Mouse (Mus musculus) limb, embryonic 10.5 days (tissue): ENCODE results near the gene Epp13. TPM values are rescaled to one million over a fixed set of nuclear protein-coding genes. Genes with fewer than 3 reads are reported as not detected.
A peak's percentile ranks its signal among the peaks of the same experiment; 100 is the strongest.
"Not testable (repeated sequence)": the region's sequence is repeated elsewhere in the genome, so short reads cannot be mapped to it uniquely, and the experiment has no call there.

Experiments used
- DNase-seq: peaks from one replicate; pipeline ENCODE4 v3.0.0-alpha.2; 2017; ENCODE audit warnings: low spot score
- H3K27ac ChIP-seq: fragments of 300-500 bp; sonication (generic); 2 replicates; pipeline ENCODE4 v1.5.1; 2016; ENCODE audit warnings: mild to moderate bottlenecking
- H3K27me3 ChIP-seq: fragments of 300-500 bp; sonication (generic); 2 replicates; pipeline ENCODE4 v1.6.1; 2016; ENCODE audit warnings: low read depth, mild to moderate bottlenecking; ENCODE audit not compliant: poor library complexity, severe bottlenecking
- H3K36me3 ChIP-seq: fragments of 300-500 bp; sonication (generic); 2 replicates; pipeline ENCODE4 v1.6.1; 2016; ENCODE audit warnings: mild to moderate bottlenecking, moderate library complexity
- H3K4me1 ChIP-seq: fragments of 300-500 bp; sonication (generic); 2 replicates; pipeline ENCODE4 v1.6.1; 2016
- H3K4me3 ChIP-seq: fragments of 300-500 bp; sonication (generic); 2 replicates; pipeline ENCODE4 v1.5.1; 2016; ENCODE audit warnings: mild to moderate bottlenecking, moderate library complexity
- H3K9me3 ChIP-seq: fragments of 300-500 bp; sonication (generic); replicated peaks from 2 replicates; pipeline ENCODE4 v1.6.1; 2016; ENCODE audit warnings: mild to moderate bottlenecking
- WGBS: fragments of 180-500 bp; shearing (Covaris S2); methylation state at CpG from one replicate; pipeline ENCODE4 v1.1.7; 2016; 5-methylcytosine and 5-hydroxymethylcytosine counted together
- polyA plus RNA-seq: library from polyadenylated mRNA; unstranded; fragments of >200 nt; fragmentation: Nextera tagmentation; extraction: Ambion mirVana; gene quantifications from 2 replicates; pipeline ENCODE4 v1.2.1, GENCODE M21; 2016

Gene Epp13
- polyA plus RNA-seq, 1 experiment from 2014 or later: not detected

GRCm38 (mm10) chr7:6291121-6291520 is 38.6 kb downstream of the Epp13 start:
- not testable (repeated sequence) for H3K27me3 ChIP-seq, H3K27ac ChIP-seq, H3K4me3 ChIP-seq, H3K9me3 ChIP-seq, DNase-seq, H3K4me1 ChIP-seq, H3K36me3 ChIP-seq
- 81% methylated on average over 6 of the region's 6 CpGs for WGBS

DNA sequence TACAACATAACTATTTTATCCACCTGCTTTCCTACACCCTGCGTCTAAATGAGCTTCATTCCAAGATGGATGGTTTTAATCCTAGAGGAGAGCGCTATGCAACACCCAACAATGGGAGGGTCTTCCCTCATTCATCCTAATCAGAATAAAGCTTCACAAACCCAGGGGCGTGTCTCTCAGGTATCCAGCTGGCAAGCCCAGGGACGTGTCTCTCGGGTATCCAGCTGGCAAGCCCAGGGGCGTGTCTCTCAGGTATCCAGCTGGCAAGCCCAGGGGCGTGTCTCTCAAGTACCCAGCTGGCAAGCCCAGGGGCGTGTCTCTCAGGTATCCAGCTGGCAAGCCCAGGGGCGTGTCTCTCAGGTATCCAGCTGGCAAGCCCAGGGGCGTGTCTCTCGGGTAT is 48.3 kb downstream of the Epp13 start:
- H3K9me3 ChIP-seq, H3K4me3 ChIP-seq, H3K4me1 ChIP-seq, DNase-seq, H3K27me3 ChIP-seq, H3K27ac ChIP-seq: not testable (repeated sequence)
- WGBS: 76% methylated on average over 11 of the region's 11 CpGs
- peaks cover 18% of the 10 kb centered on the region for H3K36me3 ChIP-seq

DNA sequence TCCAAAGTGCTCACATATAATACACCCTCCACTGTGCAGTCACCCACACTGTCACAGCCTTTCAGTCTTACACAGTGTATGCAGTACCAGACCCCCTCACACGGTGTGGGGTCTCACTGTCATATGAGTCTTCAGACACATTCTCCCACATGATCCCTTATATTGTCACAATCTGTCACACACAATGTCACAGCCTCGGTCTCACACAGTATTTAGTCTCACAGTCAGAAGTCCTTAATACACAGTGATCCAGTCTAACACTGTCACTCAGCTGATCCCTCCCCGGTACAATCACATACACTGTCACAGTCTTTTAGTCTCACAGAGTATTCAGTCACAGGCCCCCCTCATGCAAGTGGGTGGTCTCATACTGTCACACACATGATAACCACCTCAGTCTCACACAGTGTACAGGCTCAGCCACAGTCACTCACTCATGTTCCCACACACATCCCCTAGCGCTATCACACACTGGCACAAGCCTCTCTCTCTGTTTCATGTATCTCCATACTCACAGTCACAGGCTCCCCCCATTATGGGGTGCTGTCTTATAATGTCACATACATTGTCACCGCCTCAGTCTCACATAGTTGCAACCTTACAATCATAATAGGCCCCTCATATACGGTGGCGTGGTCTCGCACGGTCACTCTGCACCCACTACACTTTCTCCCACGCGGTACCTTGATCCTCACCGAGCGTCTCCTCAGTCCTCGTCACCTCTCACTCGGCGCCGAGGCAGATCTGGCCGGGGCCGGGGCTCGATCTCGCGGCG is 78.1 kb downstream of the Epp13 start:
- 20% methylated on average over 23 of the region's 23 CpGs for WGBS
- peaks cover 10% of the 10 kb centered on the region for H3K4me1 ChIP-seq

DNA sequence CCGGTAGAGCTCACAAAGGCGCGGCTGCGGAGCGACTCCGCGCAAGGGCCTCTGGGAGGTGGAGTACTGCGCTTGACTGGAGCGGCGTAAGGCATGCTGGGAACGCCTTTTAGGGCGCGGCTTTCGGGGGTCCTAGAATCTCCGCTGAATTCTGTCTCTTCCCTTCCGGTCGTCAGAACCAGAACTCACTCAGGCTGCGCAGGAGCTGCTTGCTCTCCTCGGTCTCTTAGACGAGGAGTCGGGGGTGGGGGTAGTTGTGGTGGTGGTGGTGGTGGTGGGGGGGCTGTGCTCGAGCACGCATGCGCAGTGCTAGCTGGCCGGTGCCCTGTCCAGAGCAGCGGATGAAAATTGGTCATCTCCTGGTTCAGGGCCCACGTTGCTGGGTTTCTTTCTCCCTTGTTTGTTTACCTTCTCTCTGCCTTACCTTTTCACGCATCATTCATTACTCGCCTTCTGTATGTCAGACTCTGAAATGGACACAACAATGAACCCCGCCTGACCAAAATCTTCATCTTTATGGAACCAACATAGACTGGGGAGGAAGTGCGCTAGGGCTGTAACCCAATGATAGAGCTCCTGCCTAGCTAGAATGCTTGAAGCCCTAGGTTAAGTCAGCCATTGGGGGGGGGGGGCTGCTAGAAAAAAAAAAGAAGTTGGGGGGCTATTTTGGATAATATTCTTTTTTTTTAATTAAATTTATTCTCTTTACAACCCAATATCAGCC is 78.9 kb downstream of the Epp13 start, which contains the start of gene Zfp583:
Gene Zfp583, minus strand, starts transcription at position 53 of the 724 bp plus-strand sequence.
- H3K36me3 ChIP-seq: peaks cover 3% of the 10 kb centered on the region; the same call in 1 of the 2 replicates
- H3K4me1 ChIP-seq: peaks cover 10% of the 10 kb centered on the region
- no peaks in the 10 kb centered on the region for H3K27me3 ChIP-seq
- H3K4me3 ChIP-seq: peak within 1 kb of the TSS; percentile 67
- peak within 1 kb of the TSS; percentile 90 for H3K27ac ChIP-seq
- DNase-seq: peak; percentile 86
- no peaks in the 10 kb centered on the region for H3K9me3 ChIP-seq
- 5% methylated on average over 31 of the region's 31 CpGs for WGBS

More for the DNA sequence above, 78.1 kb downstream of the Epp13 start:
- Histone ChIP-seq H3K36me3 (peaks cover 3% of the 10 kb centered on the region; the same call in 1 of the 2 replicates), H3K4me3 (peak overlapping the region; percentile 67), H3K27ac (peak overlapping the region; percentile 90), H3K9me3 (no peaks in the 10 kb centered on the region), H3K27me3 (no peaks in the 10 kb centered on the region)
- no peak for DNase-seq

Other genes starting within 250 kb of the Epp13 start
- not detected in 2 replicates for gene Vmn1r65, start 241.7 kb upstream of the Epp13 start, polyA plus RNA-seq
- not detected in 2 replicates for gene Nlrp4c, start 207.5 kb upstream of the Epp13 start, polyA plus RNA-seq
- 29.8 and 32.4 TPM in 2 replicates for gene Zfp787, start 96.7 kb upstream of the Epp13 start, polyA plus RNA-seq
- 85.6 and 88.3 TPM in 2 replicates for gene Zfp444, start 80.5 kb upstream of the Epp13 start, polyA plus RNA-seq
- gene Galp, start 55.6 kb upstream of the Epp13 start, polyA plus RNA-seq: not detected in 2 replicates
- gene Zscan5b, start 30.4 kb upstream of the Epp13 start, polyA plus RNA-seq: not detected in 2 replicates
- gene Zfp667, start 33.9 kb downstream of the Epp13 start, polyA plus RNA-seq: 5.2 and 6.4 TPM in 2 replicates
- 5.2 and 6.7 TPM in 2 replicates for gene Zfp583, start 78.6 kb downstream of the Epp13 start, polyA plus RNA-seq
- 2.6 and 2.8 TPM in 2 replicates for gene Gm3854, start 91.0 kb downstream of the Epp13 start, polyA plus RNA-seq
- 1.3 and 1.4 TPM in 2 replicates for gene Zfp78, start 110.6 kb downstream of the Epp13 start, polyA plus RNA-seq
- gene Zfp28, start 130.6 kb downstream of the Epp13 start, polyA plus RNA-seq: 9.2 and 13.9 TPM in 2 replicates
- 0.09 and 0.34 TPM in 2 replicates for gene Smim17, start 146.0 kb downstream of the Epp13 start, polyA plus RNA-seq
- gene Gm20715, start 157.6 kb downstream of the Epp13 start, polyA plus RNA-seq: 0.03 TPM in 1 of 2 replicates, not detected in the other
- gene Olfr1344, start 186.0 kb downstream of the Epp13 start, polyA plus RNA-seq: not detected in 2 replicates
- not detected in 2 replicates for gene Olfr1336, start 203.5 kb downstream of the Epp13 start, polyA plus RNA-seq
- gene Olfr1346, start 214.4 kb downstream of the Epp13 start, polyA plus RNA-seq: not detected in 2 replicates
- not detected in 2 replicates for gene Olfr5, start 234.2 kb downstream of the Epp13 start, polyA plus RNA-seq
- not detected in 2 replicates for gene Olfr1347, start 247.0 kb downstream of the Epp13 start, polyA plus RNA-seq